Mouse (Mus musculus): ENCODE data around the gene Pdlim1.

Gene Pdlim1

DNA sequence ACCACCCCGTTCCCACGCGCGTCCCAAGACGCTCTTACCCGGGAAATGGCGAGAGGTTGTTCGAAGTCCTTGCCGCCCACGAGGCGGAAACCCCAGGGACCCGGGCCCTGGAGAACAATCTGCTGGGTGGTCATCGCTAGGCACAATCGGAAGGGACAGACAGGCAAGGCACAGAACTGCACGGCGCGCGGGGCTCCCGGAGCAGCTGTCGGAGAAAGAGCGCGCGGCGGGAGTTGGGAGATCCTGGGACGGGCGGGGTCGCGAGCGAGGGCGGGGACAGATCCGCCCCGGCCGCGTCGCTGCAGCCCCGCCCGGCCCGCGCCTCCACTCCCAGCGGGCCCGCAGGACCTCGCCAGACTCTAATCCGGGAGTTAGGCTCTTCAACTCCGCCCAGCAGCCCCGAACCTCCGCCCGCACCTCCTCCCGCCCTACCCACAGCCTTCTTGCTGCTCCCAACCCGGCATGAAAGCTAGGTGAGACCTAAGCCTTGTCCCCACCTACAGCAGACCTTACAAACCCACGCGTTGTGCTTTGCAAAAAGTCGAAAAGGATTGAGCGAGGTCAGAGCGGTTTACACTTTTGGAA is at the start of gene Pdlim1:
Pdlim1 (minus strand) TSS at position 535 of the 585 bp plus-strand sequence.
- DNase-seq = peak; percentile 59

- no peak for DNase-seq
Measured at GRCm38 (mm10) chr19:40319199-40319598, 47.6 kb upstream of the Pdlim1 start.

DNA sequence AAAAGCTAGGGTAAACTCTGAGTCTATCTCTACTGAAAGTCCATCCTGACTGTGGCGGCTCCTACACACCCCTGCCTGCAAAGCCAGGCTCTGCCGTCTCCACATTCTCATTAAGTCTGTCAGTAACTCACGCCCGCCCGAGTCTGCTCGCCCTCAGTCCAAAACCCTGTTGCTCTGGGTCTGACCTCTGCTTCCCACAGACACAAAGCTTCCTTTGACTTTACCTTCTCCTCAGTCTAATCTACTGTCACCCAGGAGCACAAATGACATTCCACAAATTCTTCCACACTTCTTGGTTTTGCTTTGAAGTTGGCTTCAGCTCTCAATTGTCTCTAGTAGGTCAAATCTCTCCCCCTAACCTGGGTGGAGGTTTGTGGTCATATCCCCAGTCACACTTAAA is 46.9 kb upstream of the Pdlim1 start:
- DNase-seq = no peak

GRCm38 (mm10) chr19:40317001-40317400 is 45.4 kb upstream of the Pdlim1 start:
- no peak for DNase-seq

- no peak for DNase-seq
Measured at GRCm38 (mm10) chr19:40314252-40314651, 42.6 kb upstream of the Pdlim1 start.

- no peak for DNase-seq
Measured at GRCm38 (mm10) chr19:40311631-40312030, 40.0 kb upstream of the Pdlim1 start.

GRCm38 (mm10) chr19:40310410-40311130 is 38.9 kb upstream of the Pdlim1 start:
- no peak for DNase-seq

- DNase-seq = no peak
Measured at GRCm38 (mm10) chr19:40309911-40310310, 38.3 kb upstream of the Pdlim1 start.

DNA sequence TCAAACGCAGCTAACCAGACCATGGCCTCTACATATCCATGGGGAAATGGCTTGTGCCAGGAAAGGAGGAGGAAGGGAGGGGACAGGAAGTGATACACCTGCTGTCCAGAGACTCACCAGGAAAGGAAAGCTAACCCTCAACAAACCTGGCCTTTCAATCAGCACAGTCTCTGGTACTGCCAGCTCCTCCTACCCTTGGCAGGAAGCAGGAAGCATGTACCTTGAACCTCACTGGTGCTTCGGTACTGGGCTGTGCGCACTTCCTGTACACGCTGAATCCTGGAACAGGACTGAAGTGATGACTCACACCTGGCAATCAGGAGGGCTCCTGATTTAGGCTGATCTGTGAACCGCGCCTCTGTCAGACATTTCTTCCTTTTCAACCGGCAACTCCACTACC is 35.9 kb upstream of the Pdlim1 start:
- DNase-seq = no peak

- no peak for DNase-seq
Measured at GRCm38 (mm10) chr19:40306631-40307030, 35.0 kb upstream of the Pdlim1 start.

DNA sequence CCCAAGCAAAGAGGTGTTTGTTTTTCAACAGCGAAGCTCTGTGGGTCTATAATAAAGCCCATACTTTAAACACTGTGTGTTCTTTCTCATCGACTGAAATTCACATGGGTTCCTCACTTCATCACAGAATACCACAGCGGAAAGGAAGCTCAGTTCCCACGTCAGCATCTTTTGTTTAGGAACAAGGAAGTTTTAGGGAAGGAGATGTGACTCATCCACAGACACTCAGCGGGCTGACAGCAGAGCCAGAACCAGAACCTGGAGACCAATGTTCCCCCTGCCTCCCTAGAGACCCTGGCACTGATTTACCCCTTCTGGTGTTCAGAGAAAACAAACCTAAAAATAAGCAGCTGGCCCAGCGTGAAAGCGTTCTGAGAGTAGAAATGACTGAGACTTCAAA is 33.8 kb upstream of the Pdlim1 start:
- no peak for DNase-seq

DNA sequence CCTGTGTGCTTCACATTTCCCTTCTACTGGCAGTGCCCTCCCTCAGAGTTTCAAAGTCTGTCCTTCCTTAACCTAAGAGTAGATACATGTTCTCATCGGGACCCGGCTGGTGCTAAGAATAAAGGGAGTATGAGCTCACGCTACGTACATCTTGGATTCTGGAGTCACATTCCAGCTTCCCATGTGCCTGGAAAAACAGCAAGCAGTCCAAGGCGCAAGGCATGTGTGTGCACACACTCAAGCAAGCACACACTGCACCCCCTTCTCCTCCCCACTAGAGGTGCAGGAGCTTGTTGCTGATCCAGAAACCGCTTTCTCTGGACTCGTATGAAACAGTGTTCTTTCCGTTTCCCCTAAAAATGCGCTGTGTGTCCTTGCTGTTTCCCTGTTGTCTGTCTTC is 31.3 kb upstream of the Pdlim1 start:
- DNase-seq = no peak

- no peak for DNase-seq
Measured at GRCm38 (mm10) chr19:40302477-40302876, 30.8 kb upstream of the Pdlim1 start.

DNA sequence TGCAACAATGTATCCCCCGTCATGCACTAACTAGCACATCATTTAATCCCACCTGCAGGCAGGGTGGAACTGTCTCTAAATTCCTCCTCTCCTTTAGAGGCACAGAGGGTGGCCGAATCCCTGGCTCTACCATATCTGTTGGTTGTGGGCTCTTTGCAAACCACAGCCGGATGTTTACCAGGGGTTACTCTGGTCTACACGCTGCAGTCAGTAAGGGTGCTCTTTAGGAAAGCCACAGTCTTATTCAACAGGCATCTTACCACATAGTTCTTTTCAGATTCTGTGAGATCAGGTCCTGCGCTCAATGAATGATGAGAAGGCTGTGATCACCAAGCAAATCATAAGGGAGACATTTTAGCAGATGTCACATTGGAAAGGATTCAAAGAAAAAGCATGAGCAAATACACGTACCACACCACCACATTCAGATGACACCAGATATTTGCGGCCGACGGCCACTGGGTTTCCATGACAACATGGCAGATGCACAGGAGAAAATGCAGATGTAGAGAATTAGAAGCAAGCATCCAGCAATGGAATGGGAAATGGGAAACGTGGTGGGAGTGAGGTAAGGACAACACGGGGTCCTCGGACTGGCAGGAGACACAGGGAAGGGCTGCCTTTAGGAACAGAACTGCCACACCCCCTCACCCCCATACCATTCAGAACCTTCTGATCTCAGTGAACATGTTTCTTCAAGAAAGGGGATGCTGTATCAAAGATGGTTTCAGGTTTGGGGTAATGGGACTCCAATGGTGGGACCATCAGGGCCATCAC is 28.5 kb upstream of the Pdlim1 start:
- DNase-seq = no peak

DNA sequence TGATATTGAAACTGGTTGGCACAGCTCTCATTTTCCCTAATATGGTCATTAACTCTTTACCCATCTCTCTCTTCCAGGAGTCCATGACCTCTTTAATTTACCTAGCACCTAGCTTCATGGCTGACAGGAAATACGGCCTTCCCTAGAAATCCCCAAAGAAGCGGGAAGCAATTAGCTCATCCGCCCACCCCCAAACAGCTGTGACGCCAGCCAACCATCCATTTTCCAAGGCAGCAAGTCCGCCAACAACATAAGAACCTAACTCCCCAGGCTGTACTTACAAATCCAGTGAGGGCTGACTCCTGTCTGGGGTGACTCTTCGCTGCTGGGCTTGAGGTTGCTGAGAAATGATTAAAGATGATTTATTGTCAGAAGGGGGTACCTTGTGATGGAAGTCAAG is 27.5 kb upstream of the Pdlim1 start:
- DNase-seq = no peak

GRCm38 (mm10) chr19:40298574-40298973 is 26.9 kb upstream of the Pdlim1 start:
- DNase-seq = no peak

GRCm38 (mm10) chr19:40297798-40298144 is 26.1 kb upstream of the Pdlim1 start:
- no peak for DNase-seq

DNA sequence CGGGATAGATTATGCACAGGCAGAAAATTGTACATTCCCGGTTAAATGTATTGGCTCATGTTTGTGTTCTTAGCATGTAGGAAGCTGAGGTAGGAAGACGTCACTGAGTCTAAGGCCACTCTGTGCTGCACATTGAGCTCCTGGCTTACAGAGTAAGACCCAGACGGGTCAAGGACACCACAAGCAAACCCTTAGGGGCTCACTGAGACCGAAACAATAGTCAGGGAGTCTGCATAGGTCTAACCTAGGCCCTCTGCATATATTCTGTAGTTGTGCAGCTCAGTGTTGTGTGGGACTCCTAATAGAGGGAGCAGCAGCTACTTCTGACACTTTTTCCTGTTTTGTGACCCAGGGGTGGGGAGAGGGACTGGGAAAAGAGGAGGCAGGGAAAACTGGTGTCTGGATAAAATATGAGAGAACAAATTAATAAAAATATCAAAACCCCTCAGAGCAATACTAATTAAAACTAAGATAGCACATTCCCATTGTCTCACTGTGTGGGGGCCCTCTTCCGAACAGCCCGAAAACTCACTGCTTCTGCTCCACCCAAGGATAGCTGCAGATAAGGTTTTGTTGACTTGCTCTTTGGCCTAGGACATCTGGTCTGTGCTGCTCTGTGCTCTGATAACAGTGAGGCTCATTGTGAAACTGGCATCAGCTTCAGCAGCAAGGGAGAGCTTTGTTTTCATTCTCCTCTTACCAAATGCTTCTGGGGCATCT is 25.6 kb upstream of the Pdlim1 start:
- no peak for DNase-seq

DNA sequence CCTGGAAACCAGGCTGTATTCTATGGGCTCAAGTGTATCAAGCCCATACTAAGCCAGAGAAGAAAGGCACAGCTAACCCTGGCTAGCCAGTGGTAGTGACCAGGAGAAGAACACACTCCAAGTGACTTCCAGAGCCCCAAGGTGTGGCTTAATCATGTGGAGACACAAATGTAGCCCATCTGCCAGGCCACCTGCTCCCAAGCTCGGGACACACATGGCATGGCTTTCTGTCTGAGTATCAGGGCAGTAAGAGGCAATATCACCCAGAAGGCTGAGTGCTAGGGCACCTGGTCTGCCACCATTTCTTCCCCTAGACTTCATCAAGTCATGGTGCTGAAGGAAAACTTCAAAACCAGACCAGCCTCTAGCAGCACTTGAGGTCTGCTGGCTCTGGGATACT is 22.6 kb upstream of the Pdlim1 start:
- peak; percentile 55 to 79 for DNase-seq

DNA sequence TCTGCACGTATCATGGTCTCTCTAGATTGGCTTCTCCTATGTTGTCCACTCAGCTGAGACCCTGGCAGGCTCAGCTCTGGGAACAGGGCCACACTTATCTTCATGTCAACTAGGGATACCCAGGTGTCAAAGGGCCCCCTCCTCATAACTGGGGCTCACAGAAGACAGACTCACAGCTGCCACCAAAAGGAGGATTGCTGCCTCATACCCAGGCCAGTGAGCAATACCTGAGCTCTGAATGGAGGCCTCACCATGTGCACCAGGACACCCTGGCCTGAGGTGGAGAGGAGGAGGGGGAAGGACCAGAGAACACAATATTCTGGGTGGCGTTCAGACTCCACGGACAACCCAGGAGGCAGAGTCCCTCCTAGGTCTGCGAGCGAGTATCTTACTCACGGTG is 22.1 kb upstream of the Pdlim1 start:
- DNase-seq = no peak

DNA sequence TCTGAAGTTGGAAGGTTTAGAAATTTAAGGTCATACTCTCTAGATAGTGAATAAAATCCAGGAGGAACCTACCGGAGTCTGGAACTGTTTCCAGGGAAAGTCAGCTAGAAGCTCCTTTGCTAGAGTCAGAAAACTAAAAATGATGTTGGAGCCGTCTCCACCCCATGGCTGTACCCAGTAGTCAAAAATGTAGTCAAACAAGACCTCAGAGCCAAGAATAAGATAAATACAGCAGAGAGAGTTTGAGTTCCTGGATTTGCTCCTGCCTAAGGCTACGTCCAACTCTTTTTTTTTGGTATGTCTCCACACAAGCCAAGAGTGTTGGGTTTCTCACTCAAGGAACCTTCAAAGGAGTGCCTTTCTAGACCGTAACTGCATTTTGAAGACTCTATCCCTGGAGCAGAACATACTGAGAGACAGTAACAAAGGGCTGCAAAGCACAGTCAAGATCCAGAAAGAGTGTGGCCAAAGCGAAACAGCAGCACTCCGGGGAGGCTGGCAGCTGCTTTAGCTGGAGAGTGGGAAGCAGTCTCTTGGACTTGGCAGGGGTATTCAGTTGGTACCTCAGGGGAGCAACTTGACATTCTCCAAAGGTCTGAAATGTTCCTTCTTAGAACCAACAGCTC is 18.6 kb upstream of the Pdlim1 start:
- no peak for DNase-seq

DNA sequence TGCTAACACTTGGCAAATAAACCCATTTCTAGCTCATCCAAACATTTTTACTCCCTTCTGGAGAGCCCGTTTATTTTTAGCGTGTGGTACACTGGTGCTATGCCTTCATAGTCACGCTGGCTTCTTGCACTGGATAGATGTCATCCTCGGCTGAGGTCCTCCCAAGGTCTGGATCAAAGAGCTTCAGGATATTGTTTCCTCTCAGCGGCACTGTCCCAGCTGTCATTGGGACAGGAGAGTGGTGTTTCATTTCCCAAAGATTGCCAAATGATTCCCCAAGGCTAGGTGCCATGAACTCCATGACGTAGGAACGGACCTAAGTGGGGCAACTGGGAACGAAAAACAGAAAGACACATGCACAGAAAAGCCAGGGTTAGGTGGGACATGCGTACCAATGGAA is 16.8 kb upstream of the Pdlim1 start:
- DNase-seq = no peak

DNA sequence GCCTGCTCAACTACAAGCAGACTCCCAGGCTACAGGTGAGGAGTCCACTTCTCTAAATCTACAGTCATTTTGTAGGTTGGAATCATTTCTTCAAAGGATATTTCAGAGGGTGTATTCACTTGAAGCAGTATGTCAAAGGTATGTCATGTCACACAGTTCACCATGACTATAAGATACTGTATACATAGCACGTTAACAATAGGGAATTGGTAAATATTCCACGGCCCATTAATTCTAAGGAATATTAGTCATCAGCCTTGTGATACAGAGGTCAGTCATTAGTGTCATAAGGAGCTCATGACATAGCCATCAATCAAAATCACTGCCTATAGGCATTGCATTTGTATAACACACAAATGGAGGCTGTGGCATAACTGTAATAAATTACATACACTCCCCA is 13.1 kb upstream of the Pdlim1 start:
- no peak for DNase-seq
